Mouse (Mus musculus) intestine, embryonic 14.5 days (tissue): Measurements from ENCODE around the gene Ccdc85b. TPM values are rescaled to one million over a fixed set of nuclear protein-coding genes. Genes with fewer than 3 reads are reported as not detected.
"Not testable (repeated sequence)": the region's sequence is repeated elsewhere in the genome, so short reads cannot be mapped to it uniquely, and the experiment has no call there.

Experiments used
- ATAC-seq: fragments of 200-750 bp; cut with Nextera tagmentation; replicated peaks from 2 replicates; pipeline ENCODE4 v1.8.0; 2017; ENCODE audit warnings: low read depth, moderate number of reproducible peaks, moderate TSS enrichment, moderate library complexity; ENCODE audit not compliant: low FRiP score, low TSS enrichment
- DNase-seq: peaks from one replicate; pipeline ENCODE4 v3.0.0-alpha.2; 2018; ENCODE audit warnings: low spot score
- H3K27ac ChIP-seq: fragments of 300-500 bp; sonication (generic); 2 replicates; pipeline ENCODE4 v1.5.1; 2014; ENCODE audit warnings: low read depth, mild to moderate bottlenecking, control low read depth
- H3K27me3 ChIP-seq: fragments of 300-500 bp; sonication (generic); replicated peaks from 2 replicates; pipeline ENCODE4 v1.6.1; 2014; ENCODE audit warnings: low read length, control low read depth; ENCODE audit not compliant: control insufficient read depth, insufficient read depth
- H3K36me3 ChIP-seq: fragments of 300-500 bp; sonication (generic); 2 replicates; pipeline ENCODE4 v1.6.1; 2014; ENCODE audit warnings: low read length, control low read depth; ENCODE audit not compliant: control insufficient read depth, insufficient read depth
- H3K4me1 ChIP-seq: fragments of 300-500 bp; sonication (generic); replicated peaks from 2 replicates; pipeline ENCODE4 v1.6.1; 2014; ENCODE audit warnings: low read length, control low read depth, mixed read lengths; ENCODE audit not compliant: control insufficient read depth, insufficient read depth
- H3K4me2 ChIP-seq: fragments of 300-500 bp; sonication (generic); 2 replicates; pipeline ENCODE4 v1.6.1; 2014; ENCODE audit warnings: low read length
- H3K4me3 ChIP-seq: fragments of 300-500 bp; sonication (generic); 2 replicates; pipeline ENCODE4 v1.5.1; 2014; ENCODE audit warnings: low read depth, low read length, control low read depth, mixed read lengths
- H3K9ac ChIP-seq: fragments of 300-500 bp; sonication (generic); 2 replicates; pipeline ENCODE4 v1.6.1; 2014; ENCODE audit warnings: mild to moderate bottlenecking, low read length
- H3K9me3 ChIP-seq: fragments of 300-500 bp; sonication (generic); 2 replicates; pipeline ENCODE4 v1.6.1; 2016; ENCODE audit warnings: low read length, control low read depth; ENCODE audit not compliant: control insufficient read depth
- WGBS: fragments of 180-500 bp; shearing (Covaris S2); extraction: QIAGEN DNeasy Blood & Tissue Kit; methylation state at CpG from one replicate; pipeline ENCODE4 v1.1.7; 2014; 5-methylcytosine and 5-hydroxymethylcytosine counted together
- polyA plus RNA-seq: library from polyadenylated mRNA; unstranded; fragments of >200 nt; fragmentation: Nextera tagmentation; extraction: Ambion mirVana; gene quantifications from 2 replicates; pipeline ENCODE4 v1.2.1, GENCODE M21; 2014

Gene Ccdc85b
- polyA plus RNA-seq, 1 experiment from 2014 or later = 7.1 TPM

DNA sequence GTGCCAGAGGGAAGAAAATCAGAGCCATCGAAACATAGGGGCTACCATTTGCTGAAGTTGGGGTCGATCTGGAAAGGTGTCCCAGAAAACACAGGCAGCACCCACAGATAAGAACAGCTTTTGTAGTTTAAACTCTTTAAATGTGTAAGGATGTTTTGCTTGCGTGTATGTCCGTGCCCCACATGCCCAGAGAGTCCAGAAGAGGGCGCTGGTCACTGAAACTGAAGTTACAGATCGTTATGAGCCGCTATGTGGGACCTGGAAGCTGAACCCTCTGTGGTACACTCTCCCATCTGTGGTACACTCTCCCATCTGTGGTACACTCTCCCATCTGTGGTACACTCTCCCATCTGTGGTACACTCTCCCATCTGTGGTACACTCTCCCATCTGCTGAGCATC is 50.6 kb downstream of the Ccdc85b start:
- H3K4me1 ChIP-seq = 0 out of 2 replicates have a peak, but pooled peaks cover 9% of the 10 kb centered on the region
- peak; percentile 78 for DNase-seq
- H3K4me2 ChIP-seq = peak overlapping the region; percentile 58
- H3K9me3 ChIP-seq = no peaks in the 10 kb centered on the region
- peak overlapping the region; percentile 66 for H3K9ac ChIP-seq
- ATAC-seq = peak; percentile 58
- no peaks in the 10 kb centered on the region for H3K36me3 ChIP-seq
- peak overlapping the region; percentile 60 for H3K4me3 ChIP-seq
- H3K27ac ChIP-seq = peak overlapping the region; percentile 86
- WGBS = 13% methylated on average over 7 of the region's 7 CpGs
- H3K27me3 ChIP-seq = no peaks in the 10 kb centered on the region

DNA sequence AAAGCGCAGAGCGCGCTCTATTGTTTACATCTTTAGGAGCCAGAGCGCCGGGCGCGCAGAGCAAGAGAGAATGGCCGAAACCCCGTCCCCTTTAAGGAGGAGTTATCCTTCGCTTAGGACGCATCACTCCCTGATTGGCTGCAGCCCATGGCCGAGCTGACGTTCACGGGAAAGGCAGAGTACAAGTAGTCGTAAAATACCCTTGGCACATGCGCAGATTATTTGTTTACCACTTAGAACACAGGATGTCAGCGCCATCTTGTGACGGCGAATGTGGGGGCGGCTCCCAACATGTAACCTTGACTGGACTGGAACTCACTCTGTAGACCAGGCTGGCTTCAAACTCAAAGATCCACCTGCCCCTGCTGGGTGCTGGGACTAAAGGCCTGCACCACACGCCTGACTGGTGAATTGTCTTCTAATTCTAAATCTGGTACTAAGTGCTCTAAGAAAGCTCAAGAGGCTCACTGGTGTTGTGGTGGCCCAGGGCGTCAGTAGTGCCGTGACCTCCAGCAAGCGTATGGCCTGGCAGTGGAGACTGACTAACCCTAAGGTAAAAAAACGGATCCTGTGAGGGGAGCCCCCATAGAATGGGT is 51.1 kb downstream of the Ccdc85b start:
- ATAC-seq = peak; percentile 79
- peak; percentile 85 for DNase-seq
- H3K4me1 ChIP-seq, H3K36me3 ChIP-seq, H3K27me3 ChIP-seq, H3K9me3 ChIP-seq: not testable (repeated sequence)
- peak overlapping the region; percentile 58 for H3K4me2 ChIP-seq
- peak overlapping the region; percentile 86 for H3K27ac ChIP-seq
- 6% methylated on average over 21 of the region's 25 CpGs for WGBS
- H3K4me3 ChIP-seq = peak overlapping the region; percentile 60
- H3K9ac ChIP-seq = peak overlapping the region; percentile 66

GRCm38 (mm10) chr19:5405924-5406323 is 51.8 kb downstream of the Ccdc85b start:
- Histone ChIP-seq H3K36me3 (no peaks in the 10 kb centered on the region), H3K9ac (peak overlapping the region; percentile 5; the same call in 1 of the 2 replicates), H3K4me3 (peak overlapping the region; percentile 32), H3K27me3 (no peaks in the 10 kb centered on the region), H3K4me1 (0 out of 2 replicates have a peak, but pooled peaks cover 9% of the 10 kb centered on the region), H3K9me3 (no peaks in the 10 kb centered on the region), H3K4me2 (peak overlapping the region; percentile 51), H3K27ac (peak overlapping the region; percentile 57; the same call in 1 of the 2 replicates)
- DNase-seq (peak; percentile 55), ATAC-seq (no peak)
- WGBS = 24% methylated on average over 7 of the region's 7 CpGs

Other genes with a start within 250 kb of the Ccdc85b start
- gene Pacs1, start 184.8 kb downstream of the Ccdc85b start, polyA plus RNA-seq = 22.9 and 23.4 TPM in 2 replicates
- gene Sf3b2, start 162.4 kb downstream of the Ccdc85b start, polyA plus RNA-seq = 321 and 334 TPM in 2 replicates
- 2.9 and 3.3 TPM in 2 replicates for gene Gal3st3, start 159.6 kb downstream of the Ccdc85b start, polyA plus RNA-seq
- not detected in 2 replicates for gene Catsper1, start 122.2 kb downstream of the Ccdc85b start, polyA plus RNA-seq
- gene Cst6, start 108.3 kb downstream of the Ccdc85b start, polyA plus RNA-seq = 1.8 and 2.5 TPM in 2 replicates
- 55.4 and 59.7 TPM in 2 replicates for gene Eif1ad, start 91.2 kb downstream of the Ccdc85b start, polyA plus RNA-seq
- gene Banf1, start 90.7 kb downstream of the Ccdc85b start, polyA plus RNA-seq = 499 and 514 TPM in 2 replicates
- 57.1 and 69.1 TPM in 2 replicates for gene Sart1, start 69.2 kb downstream of the Ccdc85b start, polyA plus RNA-seq
- gene Tsga10ip, start 55.4 kb downstream of the Ccdc85b start, polyA plus RNA-seq = 2.8 TPM in 1 of 2 replicates, not detected in the other
- gene Drap1, start 32.9 kb downstream of the Ccdc85b start, polyA plus RNA-seq = 170 and 173 TPM in 2 replicates
- gene AI837181, start 32.8 kb downstream of the Ccdc85b start, polyA plus RNA-seq = 34.2 and 41.2 TPM in 2 replicates
- gene Fosl1, start 10.3 kb downstream of the Ccdc85b start, polyA plus RNA-seq = not detected in 2 replicates
- 111 and 112 TPM in 2 replicates for gene Fibp, start 2.7 kb upstream of the Ccdc85b start, polyA plus RNA-seq
- 1.6 and 2.0 TPM in 2 replicates for gene Ctsw, start 10.6 kb upstream of the Ccdc85b start, polyA plus RNA-seq
- gene Efemp2, start 16.1 kb upstream of the Ccdc85b start, polyA plus RNA-seq = 136 and 151 TPM in 2 replicates
- 37.0 and 38.3 TPM in 2 replicates for gene Mus81, start 30.5 kb upstream of the Ccdc85b start, polyA plus RNA-seq
- 2,844 and 3,105 TPM in 2 replicates for gene Cfl1, start 32.6 kb upstream of the Ccdc85b start, polyA plus RNA-seq
- gene 1700020D05Rik, start 45.9 kb upstream of the Ccdc85b start, polyA plus RNA-seq = not detected in 2 replicates
- 9.4 and 10.8 TPM in 2 replicates for gene Snx32, start 52.6 kb upstream of the Ccdc85b start, polyA plus RNA-seq
- gene Ovol1, start 102.8 kb upstream of the Ccdc85b start, polyA plus RNA-seq = 17.5 and 18.6 TPM in 2 replicates
- gene Ap5b1, start 110.1 kb upstream of the Ccdc85b start, polyA plus RNA-seq = 6.1 and 6.5 TPM in 2 replicates
- gene Rnaseh2c, start 144.0 kb upstream of the Ccdc85b start, polyA plus RNA-seq = 124 and 131 TPM in 2 replicates
- 31.8 and 33.3 TPM in 2 replicates for gene Kat5, start 152.3 kb upstream of the Ccdc85b start, polyA plus RNA-seq
- 46.7 and 51.2 TPM in 2 replicates for gene Rela, start 179.6 kb upstream of the Ccdc85b start, polyA plus RNA-seq
- 18.0 and 21.7 TPM in 2 replicates for gene Sipa1, start 205.8 kb upstream of the Ccdc85b start, polyA plus RNA-seq
- gene Map3k11, start 230.8 kb upstream of the Ccdc85b start, polyA plus RNA-seq = 23.2 and 28.8 TPM in 2 replicates
- 27.6 and 30.8 TPM in 2 replicates for gene Pcnx3, start 231.0 kb upstream of the Ccdc85b start, polyA plus RNA-seq
- 0.30 and 0.45 TPM in 2 replicates for gene Kcnk7, start 246.5 kb upstream of the Ccdc85b start, polyA plus RNA-seq